Mouse (Mus musculus) kidney, adult 2 months (tissue): ENCODE results near the gene Egln1.

Source experiments
- CTCF ChIP-seq: fragments of 200-500 bp; conservative IDR thresholded peaks from 2 replicates; pipeline ENCODE4 v1.5.1; 2011; ENCODE audit warnings: low read depth, mild to moderate bottlenecking, control low read depth, low read length, moderate library complexity, mixed read lengths; ENCODE audit not compliant: insufficient read depth, insufficient read length
- POLR2A ChIP-seq: fragments of 200-500 bp; IDR thresholded peaks from one replicate; pipeline ENCODE4 v1.6.1; 2011; ENCODE audit warnings: low read depth, low read length, control low read depth

- TF ChIP-seq POLR2A (peak; percentile 48), CTCF (no peak)
Observed at GRCm38 (mm10) chr8:124949209-124950068, at the start of gene Egln1.
